Mouse (Mus musculus): ENCODE measurements at regions not wholly inside any gene's neighbourhood (a gene's known extent, or its start where the extent isn't known, plus 50 kb on each side); places are given as distances from the start of the nearest gene placed in this dataset.

DNA sequence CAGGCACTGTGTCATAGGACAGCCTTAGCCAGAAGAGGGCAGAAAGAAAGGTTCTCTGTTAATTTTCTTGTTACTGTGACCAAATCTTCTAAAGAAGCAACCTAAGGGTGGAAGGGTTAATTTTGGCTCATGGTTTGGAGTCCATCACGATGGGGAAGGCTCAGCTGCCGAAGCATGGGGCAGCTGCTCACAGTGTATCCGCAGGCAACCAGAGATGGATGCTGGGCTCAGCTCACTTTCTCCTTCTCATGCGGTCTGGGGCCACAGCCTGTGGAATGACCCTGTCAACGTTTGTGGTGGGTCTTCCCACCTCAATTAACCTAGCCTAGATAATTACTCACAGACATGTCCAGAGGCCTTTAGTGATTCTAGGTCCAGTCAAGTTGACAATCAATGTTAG is 160.2 kb upstream of the Topaz1 start:
- TF ChIP-seq CTCF (IDR thresholded peaks at IDR 0.05; ENCODE audit: low read depth) (no peak), EP300 (IDR thresholded peaks at IDR 0.05; ENCODE audit: low read depth) (no peak)

Measured in heart, postnatal 0 days (tissue).